Mouse (Mus musculus) E14TG2a.4 (cell line): ENCODE results near the gene Cfl1.

ENCODE experiments used
- CTCF ChIP-seq: conservative IDR thresholded peaks from 2 replicates; pipeline ENCODE4 v1.5.1; 2014; ENCODE audit warnings: low read length
- POU5F1 ChIP-seq: IDR thresholded peaks from 2 replicates; pipeline ENCODE4 v1.6.1; 2014; ENCODE audit warnings: low read length, borderline replicate concordance

DNA sequence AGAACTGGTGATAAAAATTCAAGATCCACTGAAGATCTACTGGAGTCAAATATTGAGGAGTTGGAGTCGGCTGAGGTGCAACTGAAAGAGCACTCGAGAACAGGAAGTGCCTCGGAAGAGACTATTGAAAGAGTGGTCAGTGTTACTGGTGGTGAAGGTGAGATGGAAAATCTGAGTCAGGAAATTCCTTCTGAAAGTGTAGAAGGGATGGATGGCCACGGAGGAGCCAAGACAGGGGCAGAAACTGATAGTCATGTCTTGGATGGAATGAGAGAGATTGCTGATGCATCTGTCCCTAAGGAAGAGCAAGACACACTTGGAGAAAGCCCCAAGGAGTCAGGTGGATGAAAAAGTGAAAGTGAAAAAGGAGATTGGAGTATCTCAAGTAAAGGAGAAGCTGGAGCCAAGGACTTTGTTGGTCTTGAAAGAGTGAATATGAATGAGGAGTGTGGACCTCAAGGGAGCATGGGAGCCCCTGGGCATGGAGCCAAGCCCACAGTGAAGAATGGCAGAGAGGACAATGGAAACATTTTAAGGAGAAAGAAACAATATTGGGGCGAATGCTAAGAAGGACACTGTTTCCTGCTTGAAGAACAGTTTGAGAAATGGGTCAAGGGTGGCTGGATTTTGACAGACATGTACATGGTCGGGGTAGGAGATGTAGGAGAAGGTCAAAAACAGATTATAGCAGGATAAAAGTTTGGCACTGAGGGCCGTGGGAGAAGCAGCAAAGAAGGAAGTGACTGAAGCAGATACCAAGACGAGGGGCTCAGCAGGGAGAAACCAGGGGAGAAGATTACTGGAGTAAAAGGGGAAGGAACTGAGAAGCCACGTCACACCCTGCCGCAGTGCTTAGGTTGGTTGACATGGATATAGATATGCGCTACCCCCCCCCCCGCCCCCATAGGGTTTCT lies 22.1 kb downstream of the Cfl1 start:
- TF ChIP-seq CTCF (no peak), POU5F1 (no peak)
